In genomic region chr12:74854263-74854662, GRCm38 (mm10) we compare ENCODE assay signal across 14 mouse cellular contexts.
"Had no signal": no experiment of that assay in that cellular context is flagged by ENCODE, and none has a peak within 500 bp of the region (broad histone marks: within the 10 kb centered on the region; RNA-seq: fewer than 3 reads in every experiment).

No protein-coding gene starts in this region.

- H3K27me3 ChIP-seq: midbrain, embryonic 12.5 days; neural tube, embryonic 12.5 days; stomach, embryonic 15.5 days had no signal

- DNase-seq: lung, adult 18-20 months; lung, embryonic 14.5 days; lung, postnatal 10 days; lung, postnatal 4 days; midbrain, embryonic 14.5 days; thymus, adult 2 months; thymus, postnatal 25 days; thymus, postnatal 4 days had no signal

- H3K9ac ChIP-seq: lung, embryonic 14.5 days; midbrain, embryonic 12.5 days; neural tube, embryonic 12.5 days; stomach, embryonic 15.5 days had no signal

- H3K9me3 ChIP-seq: midbrain, embryonic 10.5 days; midbrain, embryonic 12.5 days; neural tube, embryonic 12.5 days; stomach, embryonic 15.5 days had no signal

- H3K4me3 ChIP-seq: midbrain, embryonic 10.5 days; midbrain, embryonic 12.5 days; neural tube, embryonic 12.5 days; stomach, embryonic 15.5 days had no signal

- H3K36me3 ChIP-seq: midbrain, embryonic 10.5 days; midbrain, embryonic 12.5 days; neural tube, embryonic 12.5 days; stomach, embryonic 15.5 days had no signal

- ATAC-seq: midbrain, embryonic 16.5 days had no signal

- H3K27ac ChIP-seq: midbrain, embryonic 10.5 days; midbrain, embryonic 12.5 days; neural tube, embryonic 12.5 days; stomach, embryonic 15.5 days; stomach, postnatal 0 days had no signal

- H3K4me2 ChIP-seq: lung, embryonic 14.5 days; midbrain, embryonic 12.5 days; neural tube, embryonic 12.5 days; stomach, embryonic 15.5 days had no signal

- H3K4me1 ChIP-seq: neural tube, embryonic 12.5 days; stomach, embryonic 15.5 days had no signal
